Mouse (Mus musculus): ENCODE results near the gene Evc2.

DNA sequence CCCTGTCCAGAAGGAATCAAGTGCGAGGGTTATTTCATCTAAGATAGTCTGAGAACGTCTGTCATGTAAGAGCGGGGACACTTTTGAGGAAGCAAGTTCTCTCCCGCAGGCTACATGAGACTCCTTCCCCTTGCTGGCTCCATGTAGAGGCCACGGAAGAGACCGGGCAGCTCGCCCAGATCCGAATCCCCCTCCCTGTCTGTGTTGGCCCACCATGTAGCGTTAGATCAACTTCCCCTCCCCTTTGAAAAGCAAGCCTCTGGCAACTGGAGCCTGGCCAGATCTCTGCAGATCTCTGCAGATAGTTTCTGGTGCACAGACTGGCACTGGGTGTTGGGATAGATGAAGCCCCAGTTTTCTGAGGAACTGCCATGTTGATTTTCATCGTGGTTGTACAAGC is 41.6 kb upstream of the Evc2 start:
- TF ChIP-seq CTCF (IDR thresholded peaks at IDR 0.05; ENCODE audit: low read depth) (no peak), EP300 (IDR thresholded peaks at IDR 0.05; ENCODE audit: low read depth) (no peak)

Data from liver, postnatal 0 days (tissue).